Mouse (Mus musculus) layer of hippocampus, postnatal 10 days (tissue): Measurements from ENCODE around the gene Gm19668. TPM values are rescaled to one million over a fixed set of nuclear protein-coding genes. Genes with fewer than 3 reads are reported as not detected.
"Not testable (repeated sequence)": the region's sequence is repeated elsewhere in the genome, so short reads cannot be mapped to it uniquely, and the experiment has no call there.

Experiments used
- DNase-seq, 2 experiments: peaks; one replicate each; pipeline ENCODE4 v3.0.0; 2021; ENCODE audit warnings: low spot score in 2 of 2
- total RNA-seq, 2 experiments: library from RNA; stranded (reverse); gene quantifications; 2 replicates each; pipeline ENCODE4 v1.2.3; 2021

The Gm19668 gene
- total RNA-seq, 2 experiments from 2014 or later: not detected

GRCm38 (mm10) chr10:77771225-77771624, 27.7 kb downstream of the Gm19668 start, which contains the start of gene Gm3238:
TSS of gene Gm3238 (minus strand) at chr10:77771325.
- not testable (repeated sequence) for DNase-seq

- DNase-seq: no peak
Measured at GRCm38 (mm10) chr10:77769727-77770126, 29.2 kb downstream of the Gm19668 start.

- not testable (repeated sequence) for DNase-seq
Measured at GRCm38 (mm10) chr10:77759582-77759981, 39.4 kb downstream of the Gm19668 start, which contains the start of gene Gm3233. TSS of gene Gm3233 (minus strand) at chr10:77759682.

- DNase-seq: no peak
Measured at GRCm38 (mm10) chr10:77753448-77753847, 45.5 kb downstream of the Gm19668 start.

- DNase-seq: not testable (repeated sequence)
Measured at GRCm38 (mm10) chr10:77752312-77752711, 46.6 kb downstream of the Gm19668 start.

GRCm38 (mm10) chr10:77751254-77751653, 47.7 kb downstream of the Gm19668 start, which contains the start of gene Gm9736:
TSS of gene Gm9736 (minus strand) at chr10:77751354.
- DNase-seq: not testable (repeated sequence)

GRCm38 (mm10) chr10:77750686-77751085, 48.2 kb downstream of the Gm19668 start:
- DNase-seq: not testable (repeated sequence)

Other genes with a start within 250 kb of the Gm19668 start
- 10 to 100 TPM; 71.6 to 82.0 TPM for gene Pttg1ip, start 217.4 kb downstream of the Gm19668 start, total RNA-seq
- 100 to 1,000 TPM; 129 to 156 TPM for gene Sumo3, start 193.0 kb downstream of the Gm19668 start, total RNA-seq
- 10 to 100 TPM; 17.9 to 34.8 TPM for gene Gm49325, start 192.9 kb downstream of the Gm19668 start, total RNA-seq
- gene Ube2g2, start 176.9 kb downstream of the Gm19668 start, total RNA-seq: 10 to 100 TPM; 46.6 to 54.3 TPM
- not detected for gene Tspear, start 112.6 kb downstream of the Gm19668 start, total RNA-seq
- gene Gm19402, start 108.4 kb downstream of the Gm19668 start, total RNA-seq: not detected
- gene Gm9508, start 101.9 kb downstream of the Gm19668 start, total RNA-seq: not detected
- gene Gm10272, start 92.5 kb downstream of the Gm19668 start, total RNA-seq: not detected
- not detected for gene Gm10024, start 87.7 kb downstream of the Gm19668 start, total RNA-seq
- gene Gm10142, start 83.3 kb downstream of the Gm19668 start, total RNA-seq: not detected
- not detected for gene Krtap12-1, start 78.5 kb downstream of the Gm19668 start, total RNA-seq
- gene Gm10100, start 72.6 kb downstream of the Gm19668 start, total RNA-seq: not detected
- gene Gm18596, start 56.5 kb downstream of the Gm19668 start, total RNA-seq: not detected
- not detected for gene Gm9736, start 47.8 kb downstream of the Gm19668 start, total RNA-seq
- not detected for gene Gm3233, start 39.5 kb downstream of the Gm19668 start, total RNA-seq
- gene Gm3238, start 27.8 kb downstream of the Gm19668 start, total RNA-seq: not detected
- not detected for gene Gm7138, start 22.2 kb downstream of the Gm19668 start, total RNA-seq
- not detected for gene Gm3250, start 16.6 kb downstream of the Gm19668 start, total RNA-seq
- gene Gm7137, start 10.9 kb downstream of the Gm19668 start, total RNA-seq: not detected
- not detected for gene Gm9639, start 4.1 kb downstream of the Gm19668 start, total RNA-seq
- not detected for gene Gm9507, start 12.7 kb upstream of the Gm19668 start, total RNA-seq
- not detected for gene Gm2696, start 15.5 kb upstream of the Gm19668 start, total RNA-seq
- gene Krtap10-4, start 28.0 kb upstream of the Gm19668 start, total RNA-seq: not detected
- not detected for gene Krtap10-10, start 36.8 kb upstream of the Gm19668 start, total RNA-seq
- not detected for gene Gm36176, start 47.7 kb upstream of the Gm19668 start, total RNA-seq
- not detected for gene Gm10318, start 53.7 kb upstream of the Gm19668 start, total RNA-seq
- not detected for gene Gm3285, start 62.8 kb upstream of the Gm19668 start, total RNA-seq
- 10 to 100 TPM; 19.2 to 20.6 TPM for gene Lrrc3, start 103.4 kb upstream of the Gm19668 start, total RNA-seq
- 10 to 100 TPM; 26.0 to 27.3 TPM for gene Trpm2, start 171.4 kb upstream of the Gm19668 start, total RNA-seq
- 10 to 100 TPM; 32.7 to 42.5 TPM for gene 1810043G02Rik, start 179.4 kb upstream of the Gm19668 start, total RNA-seq
- 100 to 1,000 TPM; 112 to 116 TPM for gene Pfkl, start 210.9 kb upstream of the Gm19668 start, total RNA-seq
- gene Dnmt3l, start 242.8 kb upstream of the Gm19668 start, total RNA-seq: not detected
- under 1 TPM; 0.36 to 0.50 TPM for gene Aire, start 244.5 kb upstream of the Gm19668 start, total RNA-seq